Mouse (Mus musculus): Measurements from ENCODE around the gene St14.

- TF ChIP-seq POLR2A (IDR thresholded peaks at IDR 0.05; ENCODE audit: control insufficient read depth in 1 of 2, insufficient read depth in 1 of 2, low read depth in 1 of 2, low read length in 2 of 2, poor library complexity in 1 of 2) (no peak), HCFC1 (IDR thresholded peaks at IDR 0.05; ENCODE audit: low read depth, low read length) (no peak), EP300 (IDR thresholded peaks at IDR 0.05; ENCODE audit: low read depth in 1 of 2, low read length in 2 of 2) (no peak), CTCF (IDR thresholded peaks at IDR 0.05 in 2 of 3, conservative IDR thresholded peaks at IDR 0.05 in 1 of 3; ENCODE audit: control insufficient read depth in 1 of 3, insufficient read depth in 1 of 3, low read depth in 2 of 3, low read length in 3 of 3, poor library complexity in 1 of 3, severe bottlenecking in 1 of 3) (no peak), KAT2A (conservative IDR thresholded peaks at IDR 0.05; ENCODE audit: low read depth, low read length) (no peak), ZKSCAN1 (IDR thresholded peaks at IDR 0.05; ENCODE audit: low read depth, low read length) (no peak)
These were observed 31.7 kb upstream of the St14 start for GRCm38 (mm10) chr9:31163327-31163726.

All from MEL (cell line).